In genomic region chr2:20549996-20550395, GRCm38 (mm10) we compare ENCODE assay signal across 28 mouse cellular contexts.
DNase-seq lines count a peak whose midpoint lies in the region; ATAC-seq and TF ChIP-seq lines count a peak whose summit lies in the region.
"Had no signal": no experiment of that assay in that cellular context is flagged by ENCODE, and none has a peak within 500 bp of the region (broad histone marks: within the 10 kb centered on the region; RNA-seq: fewer than 3 reads in every experiment).

No protein-coding gene starts in this region.

- no peaks in the 10 kb centered on the region for H3K27me3 ChIP-seq in forebrain, embryonic 14.5 days (replicated peaks; ENCODE audit: control insufficient read depth, insufficient read depth, low read length)
- no peaks in the 10 kb centered on the region for H3K27me3 ChIP-seq in forebrain, embryonic 11.5 days (ENCODE audit: control insufficient read depth, insufficient read depth, low read length)
- H3K27me3 ChIP-seq in stomach, embryonic 15.5 days (replicated peaks): no peaks in the 10 kb centered on the region
- H3K27me3 ChIP-seq in stomach, postnatal 0 days (ENCODE audit: control insufficient read depth, insufficient read depth, low read length): no peaks in the 10 kb centered on the region
- H3K27me3 ChIP-seq: heart, embryonic 13.5 days; liver, embryonic 12.5 days had no signal

- peak overlapping the region; percentile 40 for H3K4me2 ChIP-seq in forebrain, embryonic 14.5 days (ENCODE audit: low read length)
- no peak overlapping the region for H3K4me2 ChIP-seq in forebrain, embryonic 11.5 days (ENCODE audit: low read depth, low read length, severe bottlenecking)
- peak overlapping the region; percentile 19; the same call in 1 of the 2 replicates for H3K4me2 ChIP-seq in stomach, embryonic 15.5 days
- no peak overlapping the region; the same call in 1 of the 2 replicates for H3K4me2 ChIP-seq in stomach, postnatal 0 days (replicated peaks; ENCODE audit: low read depth)
- H3K4me2 ChIP-seq: heart, embryonic 13.5 days; hindbrain, embryonic 14.5 days; limb, embryonic 12.5 days; liver, embryonic 12.5 days had no signal

- no peak for ATAC-seq in forebrain, embryonic 14.5 days
- no peak for ATAC-seq in forebrain, embryonic 11.5 days (replicated peaks; ENCODE audit: low FRiP score)
- ATAC-seq in stomach, embryonic 15.5 days (ENCODE audit: insufficient read depth, low FRiP score, low read depth): no peak
- ATAC-seq in stomach, postnatal 0 days (ENCODE audit: low FRiP score, low TSS enrichment): no peak
- ATAC-seq: CD4-positive, CD25-positive, alpha-beta regulatory T cell, adult 4 months; intestine, postnatal 0 days; liver, embryonic 12.5 days; liver, postnatal 0 days; lung, postnatal 0 days; midbrain, embryonic 16.5 days had no signal

- no peak for TF ChIP-seq CTCF in stomach, postnatal 0 days (IDR thresholded peaks at IDR 0.05; ENCODE audit: low read depth)
- no peak for TF ChIP-seq CTCF in layer of hippocampus, adult 2 months (conservative IDR thresholded peaks at IDR 0.05)

- no peak overlapping the region for H3K4me3 ChIP-seq in forebrain, embryonic 14.5 days (ENCODE audit: low read depth, low read length)
- H3K4me3 ChIP-seq in forebrain, embryonic 11.5 days (ENCODE audit: low read depth, low read length): no peak overlapping the region
- no peak overlapping the region for H3K4me3 ChIP-seq in stomach, embryonic 15.5 days (replicated peaks)
- H3K4me3 ChIP-seq in stomach, postnatal 0 days (ENCODE audit: low read depth, low read length): no peak overlapping the region
- H3K4me3 ChIP-seq in layer of hippocampus, adult 2 months: no peak overlapping the region
- H3K4me3 ChIP-seq: gastrocnemius, adult 2 months; heart, embryonic 13.5 days; limb, embryonic 12.5 days; liver, embryonic 12.5 days had no signal

- H3K9ac ChIP-seq in forebrain, embryonic 14.5 days (ENCODE audit: low read length): no peak overlapping the region
- no peak overlapping the region; the same call in 1 of the 2 replicates for H3K9ac ChIP-seq in forebrain, embryonic 11.5 days (ENCODE audit: low read length)
- H3K9ac ChIP-seq in stomach, embryonic 15.5 days: no peak overlapping the region
- H3K9ac ChIP-seq in stomach, postnatal 0 days (ENCODE audit: low read length): no peak overlapping the region
- H3K9ac ChIP-seq: heart, embryonic 13.5 days; hindbrain, embryonic 14.5 days; limb, embryonic 12.5 days; liver, embryonic 12.5 days; liver, postnatal 0 days had no signal

- no peak overlapping the region for H3K27ac ChIP-seq in forebrain, embryonic 14.5 days (ENCODE audit: low read depth, low read length)
- no peak overlapping the region for H3K27ac ChIP-seq in forebrain, embryonic 11.5 days (ENCODE audit: low read depth, low read length)
- H3K27ac ChIP-seq in stomach, embryonic 15.5 days: peak overlapping the region; percentile 18; the same call in 1 of the 2 replicates
- no peak overlapping the region for H3K27ac ChIP-seq in stomach, postnatal 0 days (replicated peaks)
- no peak overlapping the region for H3K27ac ChIP-seq in layer of hippocampus, adult 2 months
- H3K27ac ChIP-seq: forebrain, embryonic 10.5 days; gastrocnemius, adult 2 months; heart, embryonic 13.5 days; hindbrain, embryonic 14.5 days; limb, embryonic 12.5 days; liver, embryonic 12.5 days; macrophage had no signal

- H3K4me1 ChIP-seq in forebrain, embryonic 14.5 days (ENCODE audit: control insufficient read depth, insufficient read depth, low read length): peaks cover 30% of the 10 kb centered on the region
- peaks cover 11% of the 10 kb centered on the region for H3K4me1 ChIP-seq in forebrain, embryonic 11.5 days (replicated peaks; ENCODE audit: control insufficient read depth, insufficient read depth, low read length)
- H3K4me1 ChIP-seq in stomach, embryonic 15.5 days: peaks cover 7% of the 10 kb centered on the region
- H3K4me1 ChIP-seq in stomach, postnatal 0 days (replicated peaks; ENCODE audit: control insufficient read depth, insufficient read depth): no peaks in the 10 kb centered on the region; the same call in 1 of the 2 replicates
- H3K4me1 ChIP-seq: liver, embryonic 12.5 days had no signal

- TF ChIP-seq EP300 in stomach, postnatal 0 days (optimal IDR thresholded peaks at IDR 0.05): no peak

- 24% methylated on average over 1 of the region's 1 CpGs for WGBS in forebrain, embryonic 14.5 days
- WGBS in forebrain, embryonic 11.5 days: 48% methylated on average over 1 of the region's 1 CpGs
- WGBS in stomach, embryonic 15.5 days: 48% methylated on average over 1 of the region's 1 CpGs
- WGBS in stomach, postnatal 0 days: 46% methylated on average over 1 of the region's 1 CpGs

- H3K36me3 ChIP-seq in forebrain, embryonic 14.5 days (ENCODE audit: control insufficient read depth, insufficient read depth, low read length): no peaks in the 10 kb centered on the region
- H3K36me3 ChIP-seq in forebrain, embryonic 11.5 days (ENCODE audit: control insufficient read depth, insufficient read depth, low read length): no peaks in the 10 kb centered on the region
- no peaks in the 10 kb centered on the region for H3K36me3 ChIP-seq in stomach, embryonic 15.5 days
- H3K36me3 ChIP-seq in stomach, postnatal 0 days (ENCODE audit: control insufficient read depth, insufficient read depth, low read length): no peaks in the 10 kb centered on the region
- H3K36me3 ChIP-seq: forebrain, embryonic 10.5 days; heart, embryonic 13.5 days; limb, embryonic 12.5 days; liver, embryonic 12.5 days had no signal

- no peak for DNase-seq in forebrain, embryonic 14.5 days (ENCODE audit: low spot score)
- DNase-seq in forebrain, embryonic 11.5 days (ENCODE audit: low spot score): no peak
- no peak for DNase-seq in stomach, postnatal 0 days (ENCODE audit: low spot score)
- peak; percentile 70 for DNase-seq in R1 (ENCODE audit: low read depth, low spot score)
- no peak for DNase-seq in layer of hippocampus, adult 2 months (ENCODE audit: low spot score in 2 of 2)
- no peak for DNase-seq in yolk sac, embryonic 10.5 days (ENCODE audit: low spot score)
- DNase-seq: adrenal gland, postnatal 36 days; cerebellum, adult 18-20 months; cerebellum, postnatal 10 days; gastrocnemius, adult 2 months; gastrocnemius, postnatal 36 days; heart, postnatal 10 days; kidney, postnatal 10 days; layer of hippocampus, adult 9-11 months; liver, postnatal 0 days; right cerebral cortex, adult 18-20 months; spleen, adult 18-20 months had no signal

- no peaks in the 10 kb centered on the region for H3K9me3 ChIP-seq in forebrain, embryonic 14.5 days (replicated peaks; ENCODE audit: control insufficient read depth, low read length)
- H3K9me3 ChIP-seq in forebrain, embryonic 11.5 days (ENCODE audit: control insufficient read depth, low read length): no peaks in the 10 kb centered on the region
- no peaks in the 10 kb centered on the region for H3K9me3 ChIP-seq in stomach, embryonic 15.5 days
- no peaks in the 10 kb centered on the region for H3K9me3 ChIP-seq in stomach, postnatal 0 days (ENCODE audit: control insufficient read depth, low read length)
- H3K9me3 ChIP-seq: forebrain, embryonic 10.5 days; heart, embryonic 13.5 days; limb, embryonic 12.5 days; liver, embryonic 12.5 days had no signal

Comparison
In these comparisons a context has a peak if more than half of its experiments do, and no peak if none do; other contexts are left out.
1. H3K4me2 ChIP-seq: peak in forebrain, embryonic 14.5 days (single experiment) and stomach, embryonic 15.5 days (single experiment); none in forebrain, embryonic 11.5 days (single experiment) and stomach, postnatal 0 days (single experiment).